Mouse (Mus musculus) lung, adult 2 months (tissue): ENCODE results near the gene Arid5b. TPM values are rescaled to one million over a fixed set of nuclear protein-coding genes. Genes with fewer than 3 reads are reported as not detected.

Experiments used
- DNase-seq: peaks from one replicate; pipeline ENCODE4 v3.0.0; 2022
- H3K4me1 ChIP-seq: fragments of 200-500 bp; 2 replicates; pipeline ENCODE4 v1.6.1; 2011; ENCODE audit warnings: low read length; ENCODE audit not compliant: control insufficient read depth, insufficient read depth
- H3K4me3 ChIP-seq: fragments of 200-500 bp; replicated peaks from 2 replicates; pipeline ENCODE3; 2011; ENCODE audit warnings: low read depth, mild to moderate bottlenecking, control low read depth, low read length; ENCODE audit errors: extremely low read depth
- CTCF ChIP-seq: fragments of 200-500 bp; IDR thresholded peaks from 2 replicates; pipeline ENCODE4 v1.5.1; 2011; ENCODE audit warnings: mild to moderate bottlenecking, low read length, control low read depth; ENCODE audit not compliant: insufficient read depth
- POLR2A ChIP-seq: fragments of 200-500 bp; IDR thresholded peaks from 2 replicates; pipeline ENCODE4 v1.6.1; 2011; ENCODE audit warnings: low read depth, mild to moderate bottlenecking, control low read depth, low read length, borderline replicate concordance; ENCODE audit errors: extremely low read depth
- WGBS: fragments of 180-500 bp; shearing (Covaris S2); methylation state at CpG from one replicate; pipeline ENCODE4 v1.1.7; 2018; 5-methylcytosine and 5-hydroxymethylcytosine counted together
- polyA plus RNA-seq: library from polyadenylated mRNA; depleted of rRNA; stranded (reverse); fragments of >200 nt; gene quantifications from 2 replicates; pipeline ENCODE4 v1.2.3, GENCODE M21; 2012

Arid5b gene
- polyA plus RNA-seq, 1 experiment = 20.1 TPM

- peaks cover 6% of the 10 kb centered on the region for H3K4me1 ChIP-seq
- no peak overlapping the region for H3K4me3 ChIP-seq
- no peak for DNase-seq
- 67% methylated on average over 4 of the region's 4 CpGs for WGBS
- no peak for TF ChIP-seq POLR2A
- TF ChIP-seq CTCF = no peak
Measured at GRCm38 (mm10) chr10:68085574-68085973, 193.0 kb downstream of the Arid5b start.

DNA sequence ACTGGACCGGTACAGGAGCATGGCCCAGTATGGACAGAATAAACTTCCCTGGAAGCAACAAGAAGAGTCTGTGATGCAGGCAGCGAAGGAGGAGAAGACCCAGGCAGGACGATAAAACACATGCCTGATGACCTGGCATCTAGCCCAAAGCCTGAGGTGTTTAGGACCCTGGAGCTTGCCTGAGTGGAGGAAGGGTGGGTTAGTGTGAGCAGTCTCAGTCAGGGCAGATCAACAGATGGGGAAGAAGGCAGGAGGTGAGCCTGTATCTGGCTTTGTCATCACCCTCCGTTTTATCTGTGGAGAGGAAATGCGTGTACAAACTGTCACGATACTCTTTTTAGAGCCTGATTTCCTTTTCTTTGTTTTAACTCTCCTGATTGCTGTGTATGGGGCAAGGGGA is 196.8 kb downstream of the Arid5b start:
- TF ChIP-seq CTCF (no peak), POLR2A (no peak)
- no peak overlapping the region for H3K4me3 ChIP-seq
- H3K4me1 ChIP-seq = no peaks in the 10 kb centered on the region; the same call in 1 of the 2 replicates
- 36% methylated on average over 6 of the region's 6 CpGs for WGBS
- DNase-seq = no peak

GRCm38 (mm10) chr10:68079910-68080670 is 198.4 kb downstream of the Arid5b start:
- Histone ChIP-seq H3K4me3 (no peak overlapping the region), H3K4me1 (no peaks in the 10 kb centered on the region; the same call in 1 of the 2 replicates)
- no peak for DNase-seq
- 72% methylated on average over 10 of the region's 10 CpGs for WGBS
- TF ChIP-seq CTCF (no peak), POLR2A (no peak)

- H3K4me1 ChIP-seq = no peaks in the 10 kb centered on the region; the same call in 1 of the 2 replicates
- DNase-seq = no peak
- WGBS = 93% methylated on average over 3 of the region's 3 CpGs
- TF ChIP-seq CTCF (no peak), POLR2A (no peak)
- H3K4me3 ChIP-seq = no peak overlapping the region
Measured at GRCm38 (mm10) chr10:68078708-68079107, 199.8 kb downstream of the Arid5b start.

- no peak for DNase-seq
- TF ChIP-seq POLR2A (no peak), CTCF (no peak)
- H3K4me3 ChIP-seq = no peak overlapping the region
- 76% methylated on average over 5 of the region's 5 CpGs for WGBS
- no peaks in the 10 kb centered on the region for H3K4me1 ChIP-seq
Measured at GRCm38 (mm10) chr10:68075181-68075580, 203.4 kb downstream of the Arid5b start.

GRCm38 (mm10) chr10:68074291-68074690 is 204.2 kb downstream of the Arid5b start:
- no peak overlapping the region for H3K4me3 ChIP-seq
- 84% methylated on average over 12 of the region's 12 CpGs for WGBS
- no peak for DNase-seq
- H3K4me1 ChIP-seq = no peaks in the 10 kb centered on the region
- TF ChIP-seq CTCF (no peak), POLR2A (no peak)

GRCm38 (mm10) chr10:68072626-68073025 is 205.9 kb downstream of the Arid5b start:
- no peak for TF ChIP-seq POLR2A
- TF ChIP-seq CTCF = no peak
- no peaks in the 10 kb centered on the region; the same call in 1 of the 2 replicates for H3K4me1 ChIP-seq
- no peak for DNase-seq
- no peak overlapping the region for H3K4me3 ChIP-seq
- 89% methylated on average over 4 of the region's 4 CpGs for WGBS

- Histone ChIP-seq H3K4me3 (no peak overlapping the region), H3K4me1 (no peaks in the 10 kb centered on the region; the same call in 1 of the 2 replicates)
- TF ChIP-seq POLR2A = no peak
- 82% methylated on average over 7 of the region's 7 CpGs for WGBS
- DNase-seq = no peak
Measured at GRCm38 (mm10) chr10:68071041-68071440, 207.5 kb downstream of the Arid5b start.

GRCm38 (mm10) chr10:68068426-68068825 is 210.1 kb downstream of the Arid5b start:
- no peaks in the 10 kb centered on the region; the same call in 1 of the 2 replicates for H3K4me1 ChIP-seq
- TF ChIP-seq CTCF = no peak
- no peak for TF ChIP-seq POLR2A
- DNase-seq = no peak
- H3K4me3 ChIP-seq = no peak overlapping the region
- 82% methylated on average over 8 of the region's 8 CpGs for WGBS

DNA sequence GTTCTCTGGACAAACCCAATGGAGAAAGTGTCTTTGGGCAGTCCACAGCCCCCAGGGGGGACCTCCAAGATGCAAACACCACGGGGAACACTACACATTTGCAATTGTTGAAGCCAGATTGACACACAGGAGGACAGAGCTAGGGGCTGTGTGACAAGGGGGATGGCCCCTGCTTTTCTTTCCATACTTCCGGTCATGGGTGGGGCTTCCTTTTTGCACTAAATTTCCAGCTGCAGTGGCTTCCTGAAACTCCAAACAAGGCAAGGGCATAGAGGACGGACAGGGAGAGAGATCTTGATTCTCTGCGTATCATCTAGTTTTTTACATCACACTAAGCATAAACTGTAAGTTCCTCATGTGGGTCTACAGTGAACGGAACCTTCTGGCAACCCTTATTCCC is 210.6 kb downstream of the Arid5b start:
- Histone ChIP-seq H3K4me1 (no peaks in the 10 kb centered on the region; the same call in 1 of the 2 replicates), H3K4me3 (no peak overlapping the region)
- DNase-seq = no peak
- 51% methylated on average over 5 of the region's 5 CpGs for WGBS
- TF ChIP-seq CTCF = no peak
- TF ChIP-seq POLR2A = no peak

GRCm38 (mm10) chr10:68066173-68066572 is 212.4 kb downstream of the Arid5b start:
- Histone ChIP-seq H3K4me1 (no peaks in the 10 kb centered on the region; the same call in 1 of the 2 replicates), H3K4me3 (no peak overlapping the region)
- WGBS = 79% methylated on average over 5 of the region's 5 CpGs
- no peak for TF ChIP-seq CTCF
- TF ChIP-seq POLR2A = no peak
- DNase-seq = no peak
